Mouse (Mus musculus) liver, embryonic 16.5 days (tissue): ENCODE measurements around the gene Adamts13. TPM values are rescaled to one million over a fixed set of nuclear protein-coding genes. Genes with fewer than 3 reads are reported as not detected.

Experiments
- ATAC-seq: fragments of 200-750 bp; cut with Nextera tagmentation; 2 replicates; pipeline ENCODE4 v1.8.0; 2017; ENCODE audit warnings: low read depth, mild to moderate bottlenecking, moderate number of reproducible peaks, moderate library complexity
- H3K27ac ChIP-seq: fragments of 300-500 bp; sonication (generic); 2 replicates; pipeline ENCODE4 v1.5.1; 2014; ENCODE audit warnings: mild to moderate bottlenecking, low read length
- H3K27me3 ChIP-seq: fragments of 300-500 bp; sonication (generic); 2 replicates; pipeline ENCODE4 v1.6.1; 2014; ENCODE audit warnings: low read depth, low read length, mixed read lengths; ENCODE audit not compliant: control insufficient read depth, insufficient read depth
- H3K36me3 ChIP-seq: fragments of 300-500 bp; sonication (generic); 2 replicates; pipeline ENCODE4 v1.6.1; 2014; ENCODE audit warnings: mild to moderate bottlenecking; ENCODE audit not compliant: control insufficient read depth, insufficient read depth
- H3K4me1 ChIP-seq: fragments of 300-500 bp; sonication (generic); 2 replicates; pipeline ENCODE4 v1.6.1; 2014; ENCODE audit warnings: low read depth, low read length, mixed read lengths; ENCODE audit not compliant: control insufficient read depth
- H3K4me2 ChIP-seq: fragments of 300-500 bp; sonication (generic); 2 replicates; pipeline ENCODE4 v1.6.1; 2014; ENCODE audit warnings: low read depth, low read length, mixed read lengths
- H3K4me3 ChIP-seq: fragments of 300-500 bp; sonication (generic); 2 replicates; pipeline ENCODE4 v1.5.1; 2014; ENCODE audit warnings: low read depth, mild to moderate bottlenecking, low read length
- H3K9ac ChIP-seq: fragments of 300-500 bp; sonication (generic); 2 replicates; pipeline ENCODE4 v1.6.1; 2014; ENCODE audit warnings: low read depth, low read length
- H3K9me3 ChIP-seq: fragments of 300-500 bp; sonication (generic); replicated peaks from 2 replicates; pipeline ENCODE4 v1.6.1; 2016; ENCODE audit warnings: low read length; ENCODE audit not compliant: control insufficient read depth
- WGBS: fragments of 180-500 bp; shearing (Covaris S2); extraction: QIAGEN DNeasy Blood & Tissue Kit; methylation state at CpG from one replicate; pipeline ENCODE4 v1.1.7; 2014; ENCODE audit not compliant: insufficient replicate concordance; 5-methylcytosine and 5-hydroxymethylcytosine counted together
- polyA plus RNA-seq: library from polyadenylated mRNA; unstranded; fragments of >200 nt; fragmentation: Nextera tagmentation; extraction: Ambion mirVana; gene quantifications from 2 replicates; pipeline ENCODE4 v1.2.1, GENCODE M21; 2015

Gene Adamts13
- polyA plus RNA-seq, 1 experiment from 2014 or later: 2.0 TPM

GRCm38 (mm10) chr2:27058751-27059150 is 85.5 kb downstream of the Adamts13 start:
- H3K27ac ChIP-seq: no peak overlapping the region
- H3K4me3 ChIP-seq: no peak overlapping the region
- no peaks in the 10 kb centered on the region; the same call in 1 of the 2 replicates for H3K4me1 ChIP-seq
- no peaks in the 10 kb centered on the region for H3K36me3 ChIP-seq
- ATAC-seq: no peak
- H3K9me3 ChIP-seq: no peaks in the 10 kb centered on the region
- WGBS: 29% methylated on average over 12 of the region's 12 CpGs
- H3K4me2 ChIP-seq: no peak overlapping the region
- H3K9ac ChIP-seq: no peak overlapping the region
- no peaks in the 10 kb centered on the region for H3K27me3 ChIP-seq

DNA sequence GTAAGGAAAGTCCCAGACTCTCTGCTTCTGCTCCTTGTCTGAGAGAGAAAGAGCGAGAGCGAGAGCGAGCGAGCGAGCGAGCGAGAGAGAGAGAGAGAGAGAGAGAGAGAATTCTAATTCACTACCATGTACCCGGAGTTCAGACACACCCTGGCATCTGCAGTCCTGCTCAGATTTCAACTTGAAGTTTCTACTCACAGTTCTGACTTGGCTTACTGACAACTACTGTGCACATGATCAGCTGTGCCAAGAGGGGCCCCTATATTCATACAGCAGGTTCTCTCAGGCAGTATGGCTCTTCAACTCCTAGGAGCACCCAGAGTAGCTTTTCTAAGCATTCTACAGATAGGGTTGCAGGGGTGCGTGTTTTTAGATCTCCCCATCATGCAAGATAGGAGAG is 86.0 kb downstream of the Adamts13 start:
- Histone ChIP-seq H3K27me3 (no peaks in the 10 kb centered on the region), H3K9me3 (no peaks in the 10 kb centered on the region), H3K4me1 (no peaks in the 10 kb centered on the region; the same call in 1 of the 2 replicates), H3K36me3 (no peaks in the 10 kb centered on the region), H3K4me3 (no peak overlapping the region), H3K27ac (no peak overlapping the region), H3K9ac (no peak overlapping the region), H3K4me2 (no peak overlapping the region)
- no peak for ATAC-seq
- 73% methylated on average over 9 of the region's 9 CpGs for WGBS

Other genes with a start within 250 kb of the Adamts13 start
- gene Abo, start 108.4 kb upstream of the Adamts13 start, polyA plus RNA-seq: not detected in 2 replicates
- gene Surf6, start 70.5 kb upstream of the Adamts13 start, polyA plus RNA-seq: 8.7 and 9.4 TPM in 2 replicates
- gene Med22, start 62.7 kb upstream of the Adamts13 start, polyA plus RNA-seq: 19.5 and 20.8 TPM in 2 replicates
- gene Rpl7a, start 62.7 kb upstream of the Adamts13 start, polyA plus RNA-seq: 297 and 333 TPM in 2 replicates
- 17.4 and 17.9 TPM in 2 replicates for gene Surf2, start 57.0 kb upstream of the Adamts13 start, polyA plus RNA-seq
- gene Surf1, start 56.9 kb upstream of the Adamts13 start, polyA plus RNA-seq: 31.5 and 32.4 TPM in 2 replicates
- 119 and 121 TPM in 2 replicates for gene Surf4, start 39.5 kb upstream of the Adamts13 start, polyA plus RNA-seq
- 0.04 TPM in 2 replicates for gene Stkld1, start 39.4 kb upstream of the Adamts13 start, polyA plus RNA-seq
- gene Rexo4, start 9.0 kb upstream of the Adamts13 start, polyA plus RNA-seq: 16.7 and 17.5 TPM in 2 replicates
- gene Cacfd1, start 36.5 kb downstream of the Adamts13 start, polyA plus RNA-seq: 13.7 and 14.3 TPM in 2 replicates
- 0.32 and 0.40 TPM in 2 replicates for gene Slc2a6, start 54.6 kb downstream of the Adamts13 start, polyA plus RNA-seq
- 0.90 and 2.8 TPM in 2 replicates for gene Mymk, start 98.8 kb downstream of the Adamts13 start, polyA plus RNA-seq
- gene Adamtsl2, start 106.0 kb downstream of the Adamts13 start, polyA plus RNA-seq: 0.40 and 0.76 TPM in 2 replicates
- not detected in 2 replicates for gene Fam163b, start 169.1 kb downstream of the Adamts13 start, polyA plus RNA-seq
- gene Dbh, start 191.8 kb downstream of the Adamts13 start, polyA plus RNA-seq: 0.07 and 0.15 TPM in 2 replicates